Mouse (Mus musculus) liver, embryonic 14.5 days (tissue): Measurements from ENCODE around the gene Cfap299.

Source experiments
- CTCF ChIP-seq: IDR thresholded peaks from 2 replicates; pipeline ENCODE4 v1.5.1; 2016; ENCODE audit warnings: antibody characterized with exemption, low read depth, control low read depth
- EP300 ChIP-seq: IDR thresholded peaks from 2 replicates; pipeline ENCODE4 v1.6.1; 2016; ENCODE audit warnings: antibody characterized with exemption, low read depth

DNA sequence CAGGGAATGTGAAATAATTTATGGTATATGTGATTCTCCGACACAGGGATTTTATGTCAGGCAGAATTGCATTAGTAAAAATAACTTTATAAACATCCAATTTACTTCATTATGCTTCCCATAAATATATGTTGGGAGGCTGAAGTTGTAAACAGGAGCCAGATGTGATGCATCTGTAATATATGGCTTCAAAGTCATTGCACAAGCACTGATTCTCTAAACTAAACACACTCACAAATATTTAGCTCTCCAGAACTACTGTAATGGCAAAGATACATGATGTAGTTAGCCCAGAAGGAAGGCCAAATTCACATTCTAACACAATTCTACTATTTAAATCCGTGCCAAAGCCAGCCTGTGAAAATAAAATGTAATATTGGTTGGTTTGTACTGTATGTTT is 120.8 kb downstream of the Cfap299 start:
- no peak for TF ChIP-seq CTCF
- TF ChIP-seq EP300, result no peak
